Mouse (Mus musculus): ENCODE measurements around the gene H2afz. TPM values are rescaled to one million over a fixed set of nuclear protein-coding genes. Genes with fewer than 3 reads are reported as not detected.

H2afz gene
- total RNA-seq, 2 experiments from 2014 or later = 578 to 1,242 TPM

GRCm38 (mm10) chr3:137861436-137861835 is 2.9 kb upstream of the H2afz start:
- no peak for ATAC-seq (replicated peaks; ENCODE audit: low FRiP score, poor library complexity, severe bottlenecking)

DNA sequence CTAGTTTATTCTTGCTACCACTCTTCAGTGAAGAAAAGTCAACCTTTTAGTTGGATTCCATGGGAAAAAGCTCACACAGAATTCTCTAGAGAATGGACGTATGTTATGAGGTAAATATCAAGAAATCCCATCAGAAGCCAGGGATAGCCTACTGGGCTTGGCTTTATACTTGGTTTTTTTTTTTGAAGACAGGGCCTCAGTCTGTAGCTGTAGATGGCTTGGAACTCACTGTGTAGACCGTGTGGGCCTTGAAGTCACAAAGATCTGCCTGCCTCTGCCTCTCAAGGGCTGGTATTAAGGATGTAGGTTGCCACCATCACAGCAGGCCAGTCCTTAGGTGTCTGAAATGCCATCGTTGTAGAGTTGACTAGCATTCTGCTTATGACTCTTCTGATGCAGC is 1.7 kb upstream of the H2afz start:
- ATAC-seq (replicated peaks; ENCODE audit: low FRiP score, poor library complexity, severe bottlenecking) = no peak

- no peak; the same call in 1 of the 2 replicates for ATAC-seq (replicated peaks; ENCODE audit: low FRiP score, poor library complexity, severe bottlenecking)
Measured at GRCm38 (mm10) chr3:137863330-137864123, 760 bp upstream of the H2afz start.

GRCm38 (mm10) chr3:137864988-137865982 is 998 bp downstream of the H2afz start:
- peak; percentile 64 for ATAC-seq (replicated peaks; ENCODE audit: low FRiP score, poor library complexity, severe bottlenecking)

DNA sequence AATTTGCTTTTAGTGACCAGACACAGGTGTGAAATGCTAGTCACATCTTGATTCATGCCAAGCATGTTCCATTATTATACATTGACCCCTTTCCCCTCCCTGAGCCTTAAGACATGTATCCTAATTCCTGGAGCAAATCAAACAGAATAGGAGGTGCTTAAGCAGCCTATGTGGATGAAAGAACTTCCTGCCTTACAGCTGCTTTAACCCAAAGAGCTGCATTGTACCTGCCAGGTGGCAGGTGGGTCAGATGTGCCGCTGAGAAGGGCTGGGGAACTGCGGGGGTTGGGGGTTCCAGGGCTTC is 2.8 kb downstream of the H2afz start:
- ATAC-seq (replicated peaks; ENCODE audit: low FRiP score, poor library complexity, severe bottlenecking) = no peak

- peak; percentile 37 for ATAC-seq (replicated peaks; ENCODE audit: low FRiP score, poor library complexity, severe bottlenecking)
Measured at GRCm38 (mm10) chr3:137867437-137868093, 3.3 kb downstream of the H2afz start, which contains the start of gene Dnajb14. Dnajb14 (plus strand) TSS chr3:137867675.

DNA sequence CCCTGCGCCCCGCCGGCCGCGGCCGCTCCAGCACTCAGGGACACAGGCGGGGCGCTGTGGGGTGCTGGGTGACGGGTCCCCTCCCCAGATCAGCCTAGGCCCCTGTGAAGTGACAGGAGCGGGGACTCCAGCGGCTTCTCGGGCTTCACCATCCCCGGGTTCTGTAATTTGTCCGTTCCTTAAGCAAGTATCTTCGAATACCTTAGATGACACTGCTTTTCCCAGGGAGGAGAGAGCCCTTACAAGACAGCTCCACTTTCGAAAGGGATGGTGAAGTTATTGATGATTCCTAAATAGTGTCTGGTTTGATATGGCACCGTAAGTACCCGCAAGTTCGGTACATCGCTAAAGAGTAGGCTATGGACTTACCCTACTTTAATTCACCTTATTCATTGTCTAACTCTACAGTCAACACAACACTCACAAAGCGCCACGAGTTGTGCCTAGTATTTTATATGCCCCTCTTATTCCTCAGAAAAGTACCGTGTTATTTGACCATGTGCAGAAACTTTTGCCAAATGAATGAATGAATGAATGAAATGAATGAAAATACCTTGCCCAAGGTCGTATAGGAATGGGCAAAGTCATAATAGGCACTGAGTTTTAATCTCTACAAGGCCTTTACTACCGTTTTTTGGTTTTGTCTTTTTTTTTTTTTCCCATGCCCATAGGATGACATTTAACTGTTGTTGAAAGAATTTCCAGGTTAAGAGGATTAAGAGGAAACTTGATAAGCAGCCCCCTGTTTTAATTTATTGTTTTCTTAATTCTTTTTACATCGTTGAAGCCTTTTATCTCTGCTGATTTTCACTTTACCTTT is 4.0 kb downstream of the H2afz start:
- no peak for ATAC-seq (replicated peaks; ENCODE audit: low FRiP score, poor library complexity, severe bottlenecking)

GRCm38 (mm10) chr3:137869395-137869794 is 5.1 kb downstream of the H2afz start:
- no peak for ATAC-seq (replicated peaks; ENCODE audit: low FRiP score, poor library complexity, severe bottlenecking)

DNA sequence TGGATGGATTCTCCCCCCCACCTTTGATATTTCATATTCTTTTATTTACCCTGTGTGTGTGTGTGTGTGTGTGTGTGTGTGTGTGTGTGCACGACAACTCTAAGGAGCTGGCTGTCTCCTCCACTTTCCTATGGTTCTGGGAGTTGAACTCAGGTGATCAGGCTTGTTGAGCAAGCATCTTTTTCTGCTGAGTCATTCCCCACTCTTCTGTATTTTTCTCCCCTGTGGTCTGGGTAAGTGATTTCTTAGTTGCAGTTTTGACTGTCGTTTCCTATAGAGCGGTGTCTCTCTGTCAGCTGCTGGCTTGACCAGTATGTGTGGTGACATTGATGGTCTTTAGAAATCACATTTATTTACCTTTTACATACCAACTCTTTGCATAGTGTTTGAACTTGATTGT is 15.0 kb downstream of the H2afz start:
- ATAC-seq (replicated peaks; ENCODE audit: low FRiP score, poor library complexity, severe bottlenecking) = no peak

GRCm38 (mm10) chr3:137880109-137880748 is 15.9 kb downstream of the H2afz start:
- no peak for ATAC-seq (replicated peaks; ENCODE audit: low FRiP score, poor library complexity, severe bottlenecking)

DNA sequence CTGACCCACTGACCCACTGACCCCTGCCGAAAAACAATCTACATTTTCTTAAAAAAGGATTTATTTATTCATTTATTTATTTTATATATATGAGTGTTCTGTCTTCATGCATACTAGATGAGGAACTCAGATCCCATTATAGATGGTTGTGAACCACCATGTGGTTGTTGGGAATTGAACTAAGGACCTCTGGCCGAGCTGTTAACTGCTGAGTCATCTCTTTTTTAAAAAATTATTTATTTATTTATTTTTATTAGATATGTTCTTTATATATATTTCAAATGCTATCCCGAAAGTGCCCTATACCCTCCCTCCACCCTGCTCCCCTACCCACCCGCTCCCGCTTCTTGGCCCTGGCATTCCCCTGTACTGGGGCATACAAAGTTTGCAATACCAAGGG is 16.8 kb downstream of the H2afz start:
- ATAC-seq (replicated peaks; ENCODE audit: low FRiP score, poor library complexity, severe bottlenecking) = no peak

- no peak for ATAC-seq (replicated peaks; ENCODE audit: low FRiP score, poor library complexity, severe bottlenecking)
Measured at GRCm38 (mm10) chr3:137887961-137888360, 23.7 kb downstream of the H2afz start.

- no peak for ATAC-seq (replicated peaks; ENCODE audit: low FRiP score, poor library complexity, severe bottlenecking)
Measured at GRCm38 (mm10) chr3:137891089-137891488, 26.8 kb downstream of the H2afz start.

- no peak for ATAC-seq (replicated peaks; ENCODE audit: low FRiP score, poor library complexity, severe bottlenecking)
Measured at GRCm38 (mm10) chr3:137892118-137892517, 27.8 kb downstream of the H2afz start.

GRCm38 (mm10) chr3:137893789-137894188 is 29.5 kb downstream of the H2afz start:
- no peak for ATAC-seq (replicated peaks; ENCODE audit: low FRiP score, poor library complexity, severe bottlenecking)

DNA sequence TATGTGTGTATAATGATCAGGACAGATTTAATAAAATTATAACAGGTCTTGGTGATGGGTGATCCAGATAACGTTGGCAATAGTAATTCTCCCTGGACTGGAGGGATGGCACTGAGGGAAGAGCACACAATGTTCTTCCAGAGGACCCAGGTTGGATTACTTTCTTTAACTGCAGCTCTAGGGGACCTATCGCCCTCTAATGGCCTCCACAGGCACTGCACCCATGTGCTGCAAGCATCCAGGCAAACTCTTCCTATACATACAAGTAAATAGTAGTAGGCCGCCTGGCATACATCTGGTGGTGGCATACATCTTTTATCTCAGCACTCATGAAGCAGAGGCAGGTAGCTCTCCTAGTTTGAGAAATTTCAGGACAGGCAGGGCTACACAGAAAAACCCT is 30.9 kb downstream of the H2afz start:
- peak; percentile 65; the same call in 1 of the 2 replicates for ATAC-seq (replicated peaks; ENCODE audit: low FRiP score, poor library complexity, severe bottlenecking)

- no peak for ATAC-seq (replicated peaks; ENCODE audit: low FRiP score, poor library complexity, severe bottlenecking)
Measured at GRCm38 (mm10) chr3:137896386-137896785, 32.1 kb downstream of the H2afz start.

DNA sequence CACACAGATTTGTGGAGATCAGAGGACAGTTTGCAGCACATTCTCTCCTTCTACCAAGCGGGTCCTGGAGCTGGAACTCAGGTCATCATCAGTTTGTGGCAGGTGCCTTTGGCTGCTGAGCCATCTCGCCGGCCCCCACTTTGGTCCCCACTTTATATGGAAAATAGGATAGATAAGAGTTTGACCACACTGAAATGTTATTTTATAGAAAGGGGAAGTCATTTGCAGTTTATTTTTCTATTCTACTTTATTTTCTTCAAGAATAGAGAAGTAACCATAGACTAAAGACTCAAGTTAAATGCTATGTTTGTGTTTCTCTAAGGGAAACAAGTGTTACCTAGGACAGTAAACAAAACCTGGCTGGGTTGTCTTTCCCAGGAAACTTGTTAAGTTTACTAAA is 32.6 kb downstream of the H2afz start:
- ATAC-seq (replicated peaks; ENCODE audit: low FRiP score, poor library complexity, severe bottlenecking) = no peak

- ATAC-seq (replicated peaks; ENCODE audit: low FRiP score, poor library complexity, severe bottlenecking) = no peak
Measured at GRCm38 (mm10) chr3:137897685-137898084, 33.4 kb downstream of the H2afz start.
